In the genomic region with DNA sequence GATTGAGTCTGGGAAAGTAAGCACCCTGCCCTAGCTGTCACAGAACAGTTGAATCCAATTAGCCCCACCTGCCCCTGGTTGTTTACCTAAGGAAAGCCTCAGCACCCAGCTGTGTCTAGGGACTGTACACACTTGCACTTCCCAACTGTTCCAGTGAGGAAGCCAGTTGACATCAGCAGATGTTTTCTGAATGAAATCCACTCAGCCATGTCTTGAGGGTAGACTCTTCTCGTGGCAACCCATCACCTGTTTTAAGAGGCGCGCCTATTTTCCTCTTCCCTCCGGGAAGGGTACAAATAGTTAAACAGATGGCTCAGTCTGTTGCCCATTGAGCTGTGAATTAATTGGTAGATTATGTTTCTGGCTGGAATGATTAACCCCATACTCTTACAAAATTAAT, we compare ENCODE assay signal across 17 mouse cellular contexts.
DNase-seq lines count a peak whose midpoint lies in the region; ATAC-seq and TF ChIP-seq lines count a peak whose summit lies in the region.
"Had no signal": no experiment of that assay in that cellular context is flagged by ENCODE, and none has a peak within 500 bp of the region (broad histone marks: within the 10 kb centered on the region; RNA-seq: fewer than 3 reads in every experiment).

No protein-coding gene starts in this region.

- no peak overlapping the region for H3K4me3 ChIP-seq in cerebellum, adult 2 months (replicated peaks; ENCODE audit: insufficient read depth, low read depth, low read length)
- H3K4me3 ChIP-seq in hindbrain, embryonic 14.5 days (replicated peaks; ENCODE audit: low read length), result no peak overlapping the region
- H3K4me3 ChIP-seq in hindbrain, embryonic 11.5 days (ENCODE audit: low read depth, low read length), result no peak overlapping the region
- no peak overlapping the region for H3K4me3 ChIP-seq in midbrain, embryonic 12.5 days
- no peak overlapping the region for H3K4me3 ChIP-seq in midbrain, embryonic 13.5 days (replicated peaks)
- H3K4me3 ChIP-seq in midbrain, postnatal 0 days (ENCODE audit: low read depth, low read length), result no peak overlapping the region
- H3K4me3 ChIP-seq: embryonic facial prominence, embryonic 12.5 days; gastrocnemius, adult 2 months had no signal

- no peak overlapping the region for H3K4me2 ChIP-seq in hindbrain, embryonic 14.5 days (replicated peaks)
- H3K4me2 ChIP-seq in hindbrain, embryonic 11.5 days (replicated peaks; ENCODE audit: low read depth, low read length), result no peak overlapping the region
- no peak overlapping the region for H3K4me2 ChIP-seq in midbrain, embryonic 12.5 days (replicated peaks)
- H3K4me2 ChIP-seq in midbrain, embryonic 13.5 days (replicated peaks), result no peak overlapping the region
- H3K4me2 ChIP-seq in midbrain, postnatal 0 days (ENCODE audit: low read depth, low read length, poor library complexity, severe bottlenecking), result no peak overlapping the region
- H3K4me2 ChIP-seq: embryonic facial prominence, embryonic 12.5 days; lung, embryonic 14.5 days had no signal

- no peaks in the 10 kb centered on the region for H3K27me3 ChIP-seq in cerebellum, adult 2 months (ENCODE audit: control insufficient read depth, insufficient read depth, low read length)
- no peaks in the 10 kb centered on the region for H3K27me3 ChIP-seq in hindbrain, embryonic 14.5 days (ENCODE audit: control insufficient read depth, insufficient read depth, low read length)
- H3K27me3 ChIP-seq in hindbrain, embryonic 11.5 days (ENCODE audit: control insufficient read depth, insufficient read depth, low read length), result no peaks in the 10 kb centered on the region
- H3K27me3 ChIP-seq in midbrain, embryonic 12.5 days, result no peaks in the 10 kb centered on the region
- H3K27me3 ChIP-seq in midbrain, embryonic 13.5 days, result no peaks in the 10 kb centered on the region
- H3K27me3 ChIP-seq in midbrain, postnatal 0 days (ENCODE audit: insufficient read depth, low read length), result no peaks in the 10 kb centered on the region
- H3K27me3 ChIP-seq: CH12.LX; embryonic facial prominence, embryonic 12.5 days had no signal

- WGBS in cerebellum, adult 2 months, result 16% methylated on average over 4 of the region's 4 CpGs
- 32% methylated on average over 4 of the region's 4 CpGs for WGBS in hindbrain, embryonic 14.5 days
- 40% methylated on average over 4 of the region's 4 CpGs for WGBS in hindbrain, embryonic 11.5 days
- 50% methylated on average over 4 of the region's 4 CpGs for WGBS in midbrain, embryonic 12.5 days
- 46% methylated on average over 4 of the region's 4 CpGs for WGBS in midbrain, embryonic 13.5 days
- WGBS in midbrain, postnatal 0 days, result 54% methylated on average over 4 of the region's 4 CpGs

- peak; percentile 39 to 44 for DNase-seq in cerebellum, adult 2 months
- no peak for DNase-seq in cerebellum, adult 8-10 months
- DNase-seq in hindbrain, embryonic 14.5 days (ENCODE audit: low spot score), result no peak
- DNase-seq in hindbrain, embryonic 11.5 days (ENCODE audit: low spot score), result no peak
- peak; percentile 23 for DNase-seq in midbrain, postnatal 0 days (ENCODE audit: low spot score)
- DNase-seq: cerebellum, adult 9-10 months; gastrocnemius, adult 2 months; heart, adult 18-20 months; kidney, postnatal 36 days; lung, embryonic 14.5 days; thymus, adult 18-20 months had no signal

- H3K36me3 ChIP-seq in hindbrain, embryonic 14.5 days (replicated peaks; ENCODE audit: control insufficient read depth, insufficient read depth), result no peaks in the 10 kb centered on the region
- H3K36me3 ChIP-seq in hindbrain, embryonic 11.5 days (ENCODE audit: control insufficient read depth, insufficient read depth, low read length), result no peaks in the 10 kb centered on the region
- no peaks in the 10 kb centered on the region for H3K36me3 ChIP-seq in midbrain, embryonic 12.5 days
- no peaks in the 10 kb centered on the region for H3K36me3 ChIP-seq in midbrain, embryonic 13.5 days
- no peaks in the 10 kb centered on the region for H3K36me3 ChIP-seq in midbrain, postnatal 0 days (ENCODE audit: insufficient read depth, low read length)
- H3K36me3 ChIP-seq: embryonic facial prominence, embryonic 12.5 days had no signal

- H3K27ac ChIP-seq in cerebellum, adult 2 months (ENCODE audit: insufficient read depth, low read length), result no peak overlapping the region
- no peak overlapping the region for H3K27ac ChIP-seq in hindbrain, embryonic 14.5 days
- H3K27ac ChIP-seq in hindbrain, embryonic 11.5 days (ENCODE audit: low read depth, low read length), result no peak overlapping the region
- 0 out of 2 replicates have a peak overlapping the region, but pooled peaks have one; percentile 1 for H3K27ac ChIP-seq in midbrain, embryonic 12.5 days (replicated peaks)
- H3K27ac ChIP-seq in midbrain, embryonic 13.5 days, result no peak overlapping the region
- no peak overlapping the region for H3K27ac ChIP-seq in midbrain, postnatal 0 days (ENCODE audit: low read depth, low read length)
- H3K27ac ChIP-seq: embryonic facial prominence, embryonic 12.5 days; gastrocnemius, adult 2 months had no signal

- no peak for TF ChIP-seq POLR2A in cerebellum, adult 2 months (IDR thresholded peaks at IDR 0.05; ENCODE audit: borderline replicate concordance, insufficient read depth, low read length)

- ATAC-seq in hindbrain, embryonic 14.5 days (ENCODE audit: low FRiP score), result peak; percentile 46; the same call in 1 of the 2 replicates
- ATAC-seq in hindbrain, embryonic 11.5 days (ENCODE audit: low FRiP score), result no peak
- no peak for ATAC-seq in midbrain, embryonic 12.5 days (ENCODE audit: low FRiP score, low read depth)
- no peak for ATAC-seq in midbrain, embryonic 13.5 days
- no peak for ATAC-seq in midbrain, postnatal 0 days (ENCODE audit: low FRiP score)
- ATAC-seq in monocyte, adult 5-6 weeks (replicated peaks; ENCODE audit: insufficient number of reproducible peaks, low FRiP score, low TSS enrichment, poor library complexity, severe bottlenecking), result no peak
- ATAC-seq: inflammation-experienced regulatory T-cells, adult 6 months had no signal

- TF ChIP-seq CTCF in cerebellum, adult 2 months (IDR thresholded peaks at IDR 0.05; ENCODE audit: borderline replicate concordance, insufficient read depth, low read depth, low read length), result no peak
- TF ChIP-seq CTCF in midbrain, postnatal 0 days (IDR thresholded peaks at IDR 0.05), result no peak

- H3K9ac ChIP-seq in hindbrain, embryonic 14.5 days, result no peak overlapping the region
- no peak overlapping the region for H3K9ac ChIP-seq in hindbrain, embryonic 11.5 days (ENCODE audit: low read depth, low read length)
- no peak overlapping the region for H3K9ac ChIP-seq in midbrain, embryonic 12.5 days (replicated peaks)
- no peak overlapping the region for H3K9ac ChIP-seq in midbrain, embryonic 13.5 days (replicated peaks)
- no peak overlapping the region for H3K9ac ChIP-seq in midbrain, postnatal 0 days (replicated peaks; ENCODE audit: low read length, poor library complexity, severe bottlenecking)
- H3K9ac ChIP-seq: embryonic facial prominence, embryonic 12.5 days; lung, embryonic 14.5 days had no signal

- no peaks in the 10 kb centered on the region for H3K9me3 ChIP-seq in hindbrain, embryonic 14.5 days (ENCODE audit: control insufficient read depth, low read length)
- H3K9me3 ChIP-seq in hindbrain, embryonic 11.5 days (ENCODE audit: control insufficient read depth, low read length), result no peaks in the 10 kb centered on the region
- no peaks in the 10 kb centered on the region for H3K9me3 ChIP-seq in midbrain, embryonic 12.5 days
- H3K9me3 ChIP-seq in midbrain, embryonic 13.5 days, result no peaks in the 10 kb centered on the region
- H3K9me3 ChIP-seq in midbrain, postnatal 0 days (ENCODE audit: low read length), result no peaks in the 10 kb centered on the region
- H3K9me3 ChIP-seq: embryonic facial prominence, embryonic 12.5 days had no signal

- H3K4me1 ChIP-seq in cerebellum, adult 2 months (ENCODE audit: control insufficient read depth, insufficient read depth, low read length), result peaks cover 10% of the 10 kb centered on the region
- 0 out of 2 replicates have a peak, but pooled peaks cover 4% of the 10 kb centered on the region for H3K4me1 ChIP-seq in hindbrain, embryonic 14.5 days (replicated peaks; ENCODE audit: control insufficient read depth, insufficient read depth, low read length)
- H3K4me1 ChIP-seq in hindbrain, embryonic 11.5 days (replicated peaks; ENCODE audit: control insufficient read depth, insufficient read depth, low read length), result no peaks in the 10 kb centered on the region
- peaks cover 13% of the 10 kb centered on the region for H3K4me1 ChIP-seq in midbrain, embryonic 12.5 days
- peaks cover 17% of the 10 kb centered on the region; the same call in 1 of the 2 replicates for H3K4me1 ChIP-seq in midbrain, embryonic 13.5 days (replicated peaks)
- no peaks in the 10 kb centered on the region for H3K4me1 ChIP-seq in midbrain, postnatal 0 days (ENCODE audit: insufficient read depth, low read length)
- H3K4me1 ChIP-seq: embryonic facial prominence, embryonic 12.5 days had no signal

Comparison
In these comparisons a context has a peak if more than half of its experiments do, and no peak if none do; other contexts are left out.
1. DNase-seq: peak in cerebellum, adult 2 months (2 of 2) and midbrain, postnatal 0 days (single experiment); none in cerebellum, adult 8-10 months (single experiment), hindbrain, embryonic 14.5 days (single experiment) and hindbrain, embryonic 11.5 days (single experiment).